Mouse (Mus musculus) midbrain, embryonic 16.5 days (tissue): ENCODE data around the gene Art2b. TPM values are rescaled to one million over a fixed set of nuclear protein-coding genes. Genes with fewer than 3 reads are reported as not detected.
"Not testable (repeated sequence)": the region's sequence is repeated elsewhere in the genome, so short reads cannot be mapped to it uniquely, and the experiment has no call there.

ENCODE experiments used
- ATAC-seq: fragments of 200-750 bp; cut with Nextera tagmentation; 2 replicates; pipeline ENCODE4 v1.8.0; 2017; ENCODE audit warnings: moderate TSS enrichment
- H3K27ac ChIP-seq: fragments of 300-500 bp; sonication (generic); 2 replicates; pipeline ENCODE4 v1.5.1; 2014; ENCODE audit warnings: mild to moderate bottlenecking, low read length, mixed read lengths
- H3K27me3 ChIP-seq: fragments of 300-500 bp; sonication (generic); 2 replicates; pipeline ENCODE4 v1.6.1; 2014; ENCODE audit warnings: low read depth, low read length, mixed read lengths; ENCODE audit not compliant: control insufficient read depth, insufficient read depth
- H3K36me3 ChIP-seq: fragments of 300-500 bp; sonication (generic); 2 replicates; pipeline ENCODE4 v1.6.1; 2014; ENCODE audit warnings: mild to moderate bottlenecking, low read length, moderate library complexity, mixed read lengths; ENCODE audit not compliant: control insufficient read depth, insufficient read depth
- H3K4me1 ChIP-seq: fragments of 300-500 bp; sonication (generic); 2 replicates; pipeline ENCODE4 v1.6.1; 2014; ENCODE audit warnings: mild to moderate bottlenecking, low read length, mixed read lengths; ENCODE audit not compliant: control insufficient read depth, insufficient read depth
- H3K4me2 ChIP-seq: fragments of 300-500 bp; sonication (generic); 2 replicates; pipeline ENCODE4 v1.6.1; 2014; ENCODE audit warnings: mild to moderate bottlenecking, low read length, mixed read lengths
- H3K4me3 ChIP-seq: fragments of 300-500 bp; sonication (generic); 2 replicates; pipeline ENCODE4 v1.5.1; 2014; ENCODE audit warnings: low read depth, mild to moderate bottlenecking, low read length, moderate library complexity, mixed read lengths
- H3K9ac ChIP-seq: fragments of 300-500 bp; sonication (generic); 2 replicates; pipeline ENCODE4 v1.6.1; 2014; ENCODE audit warnings: low read depth, low read length, mixed read lengths
- H3K9me3 ChIP-seq: fragments of 300-500 bp; sonication (generic); replicated peaks from 2 replicates; pipeline ENCODE4 v1.6.1; 2014; ENCODE audit warnings: mild to moderate bottlenecking, low read length, mixed read lengths; ENCODE audit not compliant: control insufficient read depth, poor library complexity, severe bottlenecking
- WGBS: fragments of 180-500 bp; shearing (Covaris S2); extraction: QIAGEN DNeasy Blood & Tissue Kit; methylation state at CpG from one replicate; pipeline ENCODE4 v1.1.7; 2014; 5-methylcytosine and 5-hydroxymethylcytosine counted together
- polyA plus RNA-seq: library from polyadenylated mRNA; unstranded; fragments of >200 nt; fragmentation: Nextera tagmentation; extraction: Ambion mirVana; gene quantifications from 2 replicates; pipeline ENCODE4 v1.2.1, GENCODE M21; 2015

Gene Art2b
- not detected in 2 replicates for polyA plus RNA-seq

- Histone ChIP-seq H3K4me1 (no peaks in the 10 kb centered on the region), H3K27ac (no peak within 1 kb of the TSS), H3K9ac (no peak within 1 kb of the TSS), H3K27me3 (no peaks in the 10 kb centered on the region), H3K36me3 (no peaks in the 10 kb centered on the region), H3K4me2 (no peak within 1 kb of the TSS), H3K9me3 (no peaks in the 10 kb centered on the region), H3K4me3 (no peak within 1 kb of the TSS)
- ATAC-seq: no peak
- WGBS: 97% methylated on average over 5 of the region's 5 CpGs
These were observed at the start of gene Art2b for GRCm38 (mm10) chr7:101585408-101585807. Gene Art2b, minus strand, starts transcription at chr7:101585600.

DNA sequence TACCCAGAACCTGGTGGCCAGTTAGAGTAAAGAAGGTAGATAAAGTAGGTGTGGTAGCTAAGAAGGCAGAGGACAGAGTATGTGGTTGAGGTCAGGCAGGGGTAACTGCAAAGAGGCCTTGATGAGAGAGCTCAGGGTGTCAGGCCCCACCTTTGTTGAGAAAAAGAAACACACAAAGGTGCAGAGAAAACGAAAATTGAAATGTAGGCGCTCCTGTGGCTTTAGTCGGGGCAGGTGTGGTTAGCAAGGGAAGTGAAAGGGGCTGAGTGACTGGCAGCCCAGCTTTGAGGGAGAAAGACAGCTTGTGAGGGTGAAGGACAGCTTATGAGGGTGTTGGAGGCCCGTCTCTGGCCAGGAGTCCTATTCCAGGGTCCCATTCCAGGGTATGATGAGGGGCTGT, 49.1 kb upstream of the Art2b start:
- 80% methylated on average over 4 of the region's 4 CpGs for WGBS

DNA sequence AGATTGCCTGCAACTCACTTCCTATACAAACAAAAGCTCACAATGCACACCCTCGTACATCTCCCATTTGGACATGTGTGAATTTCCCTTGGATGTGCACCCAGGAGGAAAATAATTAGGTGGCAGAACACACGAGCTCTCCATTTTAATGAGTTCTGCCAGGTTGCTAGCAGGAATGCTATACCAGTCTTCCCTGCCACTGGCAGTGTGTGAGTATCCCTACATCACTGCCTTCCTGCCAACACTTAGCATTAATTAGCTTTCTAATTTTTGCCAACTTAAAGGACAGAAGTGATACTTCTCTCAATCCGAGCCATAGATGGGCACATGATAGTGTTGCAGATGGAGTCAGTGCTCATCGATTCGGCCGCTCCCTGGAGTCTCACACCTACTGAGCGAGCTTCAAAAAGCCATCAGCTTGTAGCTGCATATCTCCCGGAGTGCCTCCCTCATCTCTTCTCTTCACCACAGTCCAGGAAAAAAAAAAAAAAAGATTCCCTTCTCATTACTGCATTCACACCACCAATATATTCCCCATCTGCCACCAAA, 48.3 kb upstream of the Art2b start:
- 73% methylated on average over 8 of the region's 8 CpGs for WGBS
- no peak overlapping the region for H3K9ac ChIP-seq
- H3K27ac ChIP-seq: no peak overlapping the region
- H3K36me3 ChIP-seq: no peaks in the 10 kb centered on the region
- ATAC-seq: 0 out of 2 replicates have a peak, but pooled peaks have one; percentile 39
- H3K4me2 ChIP-seq: no peak overlapping the region
- H3K4me3 ChIP-seq: no peak overlapping the region
- H3K4me1 ChIP-seq: no peaks in the 10 kb centered on the region
- H3K27me3 ChIP-seq: no peaks in the 10 kb centered on the region
- no peaks in the 10 kb centered on the region for H3K9me3 ChIP-seq

More for the DNA sequence above, 49.1 kb upstream of the Art2b start:
- Histone ChIP-seq H3K27ac (no peak overlapping the region), H3K4me2 (no peak overlapping the region), H3K36me3 (no peaks in the 10 kb centered on the region), H3K9ac (no peak overlapping the region), H3K27me3 (no peaks in the 10 kb centered on the region), H3K4me1 (no peaks in the 10 kb centered on the region), H3K4me3 (no peak overlapping the region), H3K9me3 (no peaks in the 10 kb centered on the region)
- ATAC-seq: no peak

- no peaks in the 10 kb centered on the region for H3K27me3 ChIP-seq
- 53% methylated on average over 2 of the region's 2 CpGs for WGBS
These were observed 43.1 kb upstream of the Art2b start for GRCm38 (mm10) chr7:101628481-101628880.

DNA sequence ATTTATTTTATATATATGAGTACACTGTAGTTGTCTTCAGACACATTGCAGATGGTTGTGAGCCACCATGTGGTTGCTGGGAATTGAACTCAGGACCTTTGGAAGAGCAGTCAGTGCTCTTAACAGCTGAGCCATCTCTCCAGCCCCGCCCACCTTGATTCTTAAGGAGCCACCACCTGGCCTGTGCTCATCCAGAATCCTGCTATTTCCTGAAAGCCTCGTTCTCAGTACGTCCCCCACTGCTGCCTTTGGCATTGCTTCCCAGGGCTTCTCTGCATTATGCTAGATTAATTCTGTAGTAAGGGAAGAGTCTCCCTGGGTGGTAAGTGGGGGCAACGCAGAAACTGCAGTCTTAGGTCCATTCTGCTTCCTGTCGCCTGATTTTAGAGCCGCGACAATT, 41.8 kb upstream of the Art2b start:
- not testable (repeated sequence) for ATAC-seq

More at GRCm38 (mm10) chr7:101628481-101628880, 43.1 kb upstream of the Art2b start:
- Histone ChIP-seq H3K4me3 (no peak overlapping the region), H3K36me3 (no peaks in the 10 kb centered on the region), H3K4me1 (no peaks in the 10 kb centered on the region), H3K4me2 (no peak overlapping the region), H3K9me3 (no peaks in the 10 kb centered on the region), H3K27ac (no peak overlapping the region), H3K9ac (no peak overlapping the region)
- no peak for ATAC-seq

GRCm38 (mm10) chr7:101624283-101624682, 38.9 kb upstream of the Art2b start:
- no peaks in the 10 kb centered on the region for H3K36me3 ChIP-seq
- no peak overlapping the region for H3K27ac ChIP-seq

More for the DNA sequence above, 41.8 kb upstream of the Art2b start:
- not testable (repeated sequence) for H3K4me2 ChIP-seq, H3K27ac ChIP-seq, H3K9me3 ChIP-seq, H3K4me3 ChIP-seq, H3K4me1 ChIP-seq, H3K36me3 ChIP-seq, H3K9ac ChIP-seq, H3K27me3 ChIP-seq
- WGBS: 71% methylated on average over 7 of the region's 7 CpGs

GRCm38 (mm10) chr7:101621861-101622260, 36.5 kb upstream of the Art2b start:
- not testable (repeated sequence) for H3K4me2 ChIP-seq, H3K4me3 ChIP-seq, H3K27ac ChIP-seq, H3K36me3 ChIP-seq, H3K4me1 ChIP-seq, H3K27me3 ChIP-seq, H3K9ac ChIP-seq, H3K9me3 ChIP-seq, ATAC-seq
- 88% methylated on average over 4 of the region's 4 CpGs for WGBS

More at GRCm38 (mm10) chr7:101624283-101624682, 38.9 kb upstream of the Art2b start:
- ATAC-seq: no peak
- 88% methylated on average over 6 of the region's 6 CpGs for WGBS
- Histone ChIP-seq H3K4me3 (no peak overlapping the region), H3K9ac (no peak overlapping the region), H3K27me3 (no peaks in the 10 kb centered on the region), H3K9me3 (no peaks in the 10 kb centered on the region), H3K4me2 (no peak overlapping the region), H3K4me1 (no peaks in the 10 kb centered on the region; the same call in 1 of the 2 replicates)

DNA sequence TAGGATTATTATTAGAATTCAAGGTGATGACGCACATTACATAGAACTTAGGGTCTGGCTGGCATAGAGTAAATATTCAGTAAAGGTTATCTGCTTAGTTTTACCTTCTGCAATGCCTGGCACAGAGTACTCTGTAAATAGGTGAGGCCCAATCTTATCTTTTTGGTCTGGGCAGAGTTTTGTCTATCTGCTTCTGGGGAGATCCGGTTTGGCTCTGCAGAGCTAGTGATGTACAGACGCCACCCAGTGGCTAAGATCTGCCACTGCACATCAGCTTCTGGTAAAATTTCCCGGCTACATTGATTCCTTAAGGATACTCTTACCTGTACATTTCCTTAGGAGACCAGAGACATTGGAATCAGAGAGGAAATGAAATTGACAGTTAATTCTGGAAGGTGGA, 35.0 kb upstream of the Art2b start:
- H3K9me3 ChIP-seq: no peaks in the 10 kb centered on the region
- H3K4me2 ChIP-seq: no peak overlapping the region
- no peak for ATAC-seq
- H3K27ac ChIP-seq: no peak overlapping the region
- H3K9ac ChIP-seq: no peak overlapping the region
- no peaks in the 10 kb centered on the region for H3K27me3 ChIP-seq
- 27% methylated on average over 4 of the region's 4 CpGs for WGBS
- no peaks in the 10 kb centered on the region for H3K36me3 ChIP-seq
- H3K4me3 ChIP-seq: no peak overlapping the region
- H3K4me1 ChIP-seq: no peaks in the 10 kb centered on the region; the same call in 1 of the 2 replicates

GRCm38 (mm10) chr7:101618273-101618672, 32.9 kb upstream of the Art2b start:
- H3K4me1 ChIP-seq: no peaks in the 10 kb centered on the region; the same call in 1 of the 2 replicates
- no peak overlapping the region for H3K4me3 ChIP-seq
- H3K27ac ChIP-seq: no peak overlapping the region
- no peak overlapping the region for H3K9ac ChIP-seq
- H3K36me3 ChIP-seq: no peaks in the 10 kb centered on the region
- WGBS: 86% methylated on average over 7 of the region's 7 CpGs
- no peak overlapping the region for H3K4me2 ChIP-seq
- no peaks in the 10 kb centered on the region for H3K9me3 ChIP-seq
- no peak for ATAC-seq
- H3K27me3 ChIP-seq: no peaks in the 10 kb centered on the region
